ENCODE assay signal across 20 mouse cellular contexts in the genomic region with DNA sequence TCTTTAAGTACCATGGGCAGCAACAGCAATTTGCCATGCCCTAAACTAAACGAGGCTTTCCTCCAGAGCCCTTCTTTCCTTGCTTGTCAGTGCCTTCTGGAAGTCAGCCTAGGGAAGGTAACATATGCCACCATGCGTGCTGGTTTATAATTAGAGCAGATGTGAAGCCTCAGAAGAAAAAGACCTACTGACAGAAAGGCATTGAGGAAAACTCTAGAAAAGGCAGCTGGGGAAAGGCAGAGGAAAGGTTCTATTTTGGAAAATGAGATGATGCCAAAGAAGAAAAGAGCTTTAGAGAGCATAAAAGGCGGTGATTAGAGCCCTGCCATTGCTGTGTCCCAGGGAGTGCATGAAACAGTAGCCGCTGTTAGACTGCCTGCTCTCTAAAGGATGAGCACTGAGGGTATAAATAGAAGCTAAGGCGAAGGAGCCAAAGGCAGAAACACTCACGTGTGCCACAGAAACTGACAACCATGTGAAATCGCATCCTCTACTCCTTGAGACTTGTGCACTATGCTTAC. TPM values are rescaled to one million over a fixed set of nuclear protein-coding genes. Genes with fewer than 3 reads are reported as not detected.
DNase-seq lines count a peak whose midpoint lies in the region; ATAC-seq and TF ChIP-seq lines count a peak whose summit lies in the region.
"Had no signal": no experiment of that assay in that cellular context is flagged by ENCODE, and none has a peak within 500 bp of the region (broad histone marks: within the 10 kb centered on the region; RNA-seq: fewer than 3 reads in every experiment).

No protein-coding gene starts in this region.

- peak overlapping the region; percentile 2; the same call in 1 of the 2 replicates for H3K4me3 ChIP-seq in gastrocnemius, adult 2 months
- H3K4me3 ChIP-seq in layer of hippocampus, adult 2 months: no peak overlapping the region
- H3K4me3 ChIP-seq in forebrain, embryonic 16.5 days (replicated peaks; ENCODE audit: low read length): no peak overlapping the region
- H3K4me3 ChIP-seq: stomach, embryonic 15.5 days had no signal

- H3K36me3 ChIP-seq in forebrain, embryonic 16.5 days (ENCODE audit: control insufficient read depth, insufficient read depth): no peaks in the 10 kb centered on the region
- H3K36me3 ChIP-seq: stomach, embryonic 15.5 days had no signal

- intact Hi-C loops in gastrocnemius, adult 2 months (cut with DNase I): no loop called here

- H3K4me2 ChIP-seq in forebrain, embryonic 16.5 days (ENCODE audit: low read length): no peak overlapping the region
- H3K4me2 ChIP-seq: stomach, embryonic 15.5 days had no signal

- no peak for TF ChIP-seq CTCF in gastrocnemius, adult 2 months (IDR thresholded peaks at IDR 0.05)
- TF ChIP-seq CTCF in layer of hippocampus, adult 2 months (conservative IDR thresholded peaks at IDR 0.05): no peak

- 35% methylated on average over 7 of the region's 7 CpGs for WGBS in forebrain, embryonic 16.5 days

- H3K9me3 ChIP-seq in forebrain, embryonic 16.5 days (ENCODE audit: control insufficient read depth, low read length): no peaks in the 10 kb centered on the region
- H3K9me3 ChIP-seq: stomach, embryonic 15.5 days had no signal

- peak; percentile 57 for DNase-seq in gastrocnemius, adult 2 months
- no peak for DNase-seq in gastrocnemius, postnatal 4 days (ENCODE audit: low spot score in 2 of 2)
- DNase-seq in layer of hippocampus, adult 2 months (ENCODE audit: low spot score in 2 of 2): peak; percentile 24 to 40
- DNase-seq in layer of hippocampus, adult 11-12 months (ENCODE audit: low spot score): no peak
- DNase-seq in brain, adult 2 months (ENCODE audit: low read depth, low spot score): peak; percentile 90
- no peak for DNase-seq in lung, adult 18-20 months
- DNase-seq in kidney, postnatal 25 days: no peak
- DNase-seq: cerebellum, postnatal 10 days; heart, postnatal 4 days; kidney, postnatal 14 days; lung, postnatal 36 days had no signal

- peaks cover 10% of the 10 kb centered on the region for H3K4me1 ChIP-seq in forebrain, embryonic 16.5 days (replicated peaks; ENCODE audit: control insufficient read depth, insufficient read depth, low read length)
- H3K4me1 ChIP-seq: stomach, embryonic 15.5 days had no signal

- no peak overlapping the region for H3K9ac ChIP-seq in forebrain, embryonic 16.5 days (replicated peaks; ENCODE audit: low read depth, low read length)
- H3K9ac ChIP-seq: liver, embryonic 14.5 days; stomach, embryonic 15.5 days had no signal

- no peaks in the 10 kb centered on the region for H3K27me3 ChIP-seq in forebrain, embryonic 16.5 days (replicated peaks; ENCODE audit: control insufficient read depth, insufficient read depth, low read length)
- H3K27me3 ChIP-seq: stomach, embryonic 15.5 days had no signal

- peak; percentile 65; the same call in 1 of the 2 replicates for ATAC-seq in forebrain, embryonic 16.5 days
- ATAC-seq: intestine, embryonic 16.5 days had no signal

- peak overlapping the region; percentile 93 for H3K27ac ChIP-seq in gastrocnemius, adult 2 months
- H3K27ac ChIP-seq in layer of hippocampus, adult 2 months: peak overlapping the region; percentile 61
- H3K27ac ChIP-seq in forebrain, embryonic 16.5 days (ENCODE audit: low read length): peak overlapping the region; percentile 55
- H3K27ac ChIP-seq: liver, embryonic 14.5 days; stomach, embryonic 15.5 days had no signal

RNA-seq across cellular contexts. Expression of gene Btbd1, which starts 11.5 kb away (rescaled TPM):
- 100 to 1,000 TPM; 145 to 194 TPM for total RNA-seq in gastrocnemius, adult 2 months (2021)
- total RNA-seq in gastrocnemius, postnatal 4 days (2021): 100 to 1,000 TPM; 177 to 218 TPM
- 100 to 1,000 TPM in 1 of 2 experiments, 10 to 100 TPM in 1; 97.5 to 104 TPM for total RNA-seq in layer of hippocampus, adult 2 months (2021)
- 99.0 and 109 TPM in 2 replicates for polyA plus RNA-seq in forebrain, embryonic 16.5 days (2015; fragmentation: Nextera tagmentation; extraction: Ambion mirVana)

RNA-seq across cellular contexts. Expression of gene Gm10160, which starts 14.9 kb away (rescaled TPM):
- not detected for total RNA-seq in gastrocnemius, adult 2 months (2021)
- total RNA-seq in gastrocnemius, postnatal 4 days (2021): not detected
- not detected for total RNA-seq in layer of hippocampus, adult 2 months (2021)
- not detected in 2 replicates for polyA plus RNA-seq in forebrain, embryonic 16.5 days (2015; fragmentation: Nextera tagmentation; extraction: Ambion mirVana)
- total RNA-seq: heart, postnatal 4 days; left cerebral cortex, postnatal 10 days; monocyte, adult 5-6 weeks had no signal
- polyA plus RNA-seq: embryonic facial prominence, embryonic 11.5 days; frontal cortex, adult 2 months; intestine, embryonic 16.5 days; liver, embryonic 14.5 days; small intestine, adult 2 months; stomach, embryonic 15.5 days had no signal

RNA-seq across cellular contexts. Expression of gene Tm6sf1, which starts 18.1 kb away (rescaled TPM):
- total RNA-seq in gastrocnemius, adult 2 months (2021): 10 to 100 TPM in 1 of 2 experiments, 1 to 10 TPM in 1; 5.8 to 13.1 TPM
- total RNA-seq in gastrocnemius, postnatal 4 days (2021): 100 to 1,000 TPM in 1 of 2 experiments, 10 to 100 TPM in 1; 92.9 to 136 TPM
- 10 to 100 TPM; 13.8 to 17.9 TPM for total RNA-seq in layer of hippocampus, adult 2 months (2021)
- polyA plus RNA-seq in forebrain, embryonic 16.5 days (2015; fragmentation: Nextera tagmentation; extraction: Ambion mirVana): 8.3 and 8.5 TPM in 2 replicates

RNA-seq across cellular contexts. Expression of gene 3110040N11Rik, which starts 51.4 kb away (rescaled TPM):
- 10 to 100 TPM; 17.3 to 23.7 TPM for total RNA-seq in gastrocnemius, adult 2 months (2021)
- total RNA-seq in gastrocnemius, postnatal 4 days (2021): 10 to 100 TPM; 28.6 to 30.5 TPM
- total RNA-seq in layer of hippocampus, adult 2 months (2021): 10 to 100 TPM; 28.7 to 30.0 TPM
- polyA plus RNA-seq in forebrain, embryonic 16.5 days (2015; fragmentation: Nextera tagmentation; extraction: Ambion mirVana): 49.4 and 51.0 TPM in 2 replicates

Comparison
In these comparisons a context has a peak if more than half of its experiments do, and no peak if none do; other contexts are left out.
1. DNase-seq: peak in gastrocnemius, adult 2 months (single experiment), layer of hippocampus, adult 2 months (2 of 2) and brain, adult 2 months (single experiment); none in gastrocnemius, postnatal 4 days (0 of 2), layer of hippocampus, adult 11-12 months (single experiment), lung, adult 18-20 months (0 of 2) and kidney, postnatal 25 days (0 of 2).
2. RNA of gene Tm6sf1, which starts 18.1 kb away (total RNA-seq): 92.9 to 136 TPM in gastrocnemius, postnatal 4 days; 13.8 to 17.9 TPM in layer of hippocampus, adult 2 months and 5.8 to 13.1 TPM in gastrocnemius, adult 2 months; every median in the first group is over 4 times any median in the second.
3. Peak in every context shown above with its lines, with median percentiles within 50 percentile points of each other: H3K27ac ChIP-seq.